Mouse (Mus musculus): ENCODE measurements around the gene Snf8. TPM values are rescaled to one million over a fixed set of nuclear protein-coding genes. Genes with fewer than 3 reads are reported as not detected.

Snf8 gene
- total RNA-seq, 2 experiments from 2014 or later = 99.2 to 113 TPM

GRCm38 (mm10) chr11:96015421-96015820 lies 19.3 kb upstream of the Snf8 start:
- intact Hi-C loops (cut with DNase I) = no loop called here

GRCm38 (mm10) chr11:96017941-96018351 lies 16.7 kb upstream of the Snf8 start:
- intact Hi-C loops (cut with DNase I) = no loop called here
- DNase-seq (ENCODE audit: low spot score in 2 of 2) = no peak

More at GRCm38 (mm10) chr11:96015421-96015820, 19.3 kb upstream of the Snf8 start:
- DNase-seq (ENCODE audit: low spot score in 2 of 2) = no peak

- intact Hi-C loops (cut with DNase I) = no loop called here
- DNase-seq (ENCODE audit: low spot score in 2 of 2) = no peak
Measured at GRCm38 (mm10) chr11:96020622-96021021, 14.1 kb upstream of the Snf8 start.

- intact Hi-C loops (cut with DNase I) = no loop called here
- DNase-seq (ENCODE audit: low spot score in 2 of 2) = no peak
Measured at GRCm38 (mm10) chr11:96028130-96028529, 6.6 kb upstream of the Snf8 start.

GRCm38 (mm10) chr11:96030571-96030970 lies 4.1 kb upstream of the Snf8 start:
- no peak for DNase-seq (ENCODE audit: low spot score in 2 of 2)
- intact Hi-C loops (cut with DNase I) = loop anchor here (5.0 kb wide), 3 partner anchors 47 to 203 kb away; partner anchors contain the start of gene Atp5g1

GRCm38 (mm10) chr11:96031701-96032100 lies 3.0 kb upstream of the Snf8 start:
- intact Hi-C loops (cut with DNase I) = loop anchor here (5.0 kb wide), 3 partner anchors 46 to 204 kb away; partner anchors contain the start of gene Atp5g1

GRCm38 (mm10) chr11:96033264-96033663 lies 1.4 kb upstream of the Snf8 start:
- intact Hi-C loops (cut with DNase I) = loop anchor here (5.0 kb wide), 3 partner anchors 44 to 206 kb away; partner anchors contain the start of gene Atp5g1

More at GRCm38 (mm10) chr11:96031701-96032100, 3.0 kb upstream of the Snf8 start:
- no peak for DNase-seq (ENCODE audit: low spot score in 2 of 2)

GRCm38 (mm10) chr11:96034116-96034515 lies 569 bp upstream of the Snf8 start:
- DNase-seq (ENCODE audit: low spot score in 2 of 2) = no peak
- intact Hi-C loops (cut with DNase I) = loop anchor here (5.0 kb wide), 3 partner anchors 43 to 207 kb away; partner anchors contain the start of gene Atp5g1

More at GRCm38 (mm10) chr11:96033264-96033663, 1.4 kb upstream of the Snf8 start:
- no peak for DNase-seq (ENCODE audit: low spot score in 2 of 2)

GRCm38 (mm10) chr11:96035133-96035532 lies 448 bp downstream of the Snf8 start:
- DNase-seq (ENCODE audit: low spot score in 2 of 2) = no peak
- intact Hi-C loops (cut with DNase I) = no loop called here

- intact Hi-C loops (cut with DNase I) = no loop called here
Measured at GRCm38 (mm10) chr11:96037499-96037898, 2.8 kb downstream of the Snf8 start.

GRCm38 (mm10) chr11:96038560-96038959 lies 3.9 kb downstream of the Snf8 start:
- intact Hi-C loops (cut with DNase I) = no loop called here
- DNase-seq (ENCODE audit: low spot score in 2 of 2) = no peak

More at GRCm38 (mm10) chr11:96037499-96037898, 2.8 kb downstream of the Snf8 start:
- DNase-seq (ENCODE audit: low spot score in 2 of 2) = no peak

GRCm38 (mm10) chr11:96044803-96045567 lies 10.3 kb downstream of the Snf8 start:
- DNase-seq (ENCODE audit: low spot score in 2 of 2) = no peak
- intact Hi-C loops (cut with DNase I) = no loop called here

- DNase-seq (ENCODE audit: low spot score in 2 of 2) = no peak
- intact Hi-C loops (cut with DNase I) = no loop called here
Measured at GRCm38 (mm10) chr11:96046028-96046427, 11.3 kb downstream of the Snf8 start.

- DNase-seq (ENCODE audit: low spot score in 2 of 2) = no peak
- intact Hi-C loops (cut with DNase I) = no loop called here
Measured at GRCm38 (mm10) chr11:96046793-96047192, 12.1 kb downstream of the Snf8 start.

GRCm38 (mm10) chr11:96047469-96048373 lies 13.0 kb downstream of the Snf8 start:
- intact Hi-C loops (cut with DNase I) = no loop called here
- DNase-seq (ENCODE audit: low spot score in 2 of 2) = no peak

- no peak for DNase-seq (ENCODE audit: low spot score in 2 of 2)
- intact Hi-C loops (cut with DNase I) = no loop called here
Measured at GRCm38 (mm10) chr11:96049939-96050338, 15.3 kb downstream of the Snf8 start.

- intact Hi-C loops (cut with DNase I) = no loop called here
- DNase-seq (ENCODE audit: low spot score in 2 of 2) = no peak
Measured at GRCm38 (mm10) chr11:96050854-96051253, 16.2 kb downstream of the Snf8 start.

GRCm38 (mm10) chr11:96058309-96058708 lies 23.6 kb downstream of the Snf8 start:
- intact Hi-C loops (cut with DNase I) = no loop called here

GRCm38 (mm10) chr11:96064521-96065214 lies 30.0 kb downstream of the Snf8 start:
- intact Hi-C loops (cut with DNase I) = loop anchor here (1.0 kb wide), 1 partner anchor 11 kb away; the partner anchor contains the start of gene Atp5g1
- DNase-seq (ENCODE audit: low spot score in 2 of 2) = no peak

More at GRCm38 (mm10) chr11:96058309-96058708, 23.6 kb downstream of the Snf8 start:
- no peak for DNase-seq (ENCODE audit: low spot score in 2 of 2)

Data from left cerebral cortex, postnatal 36 days (tissue).